Mouse (Mus musculus): ENCODE data around the gene Aox4.

- no peak for TF ChIP-seq GATA1 (IDR thresholded peaks at IDR 0.05; ENCODE audit: low read length)
- no peak for TF ChIP-seq TAL1 (IDR thresholded peaks at IDR 0.05; ENCODE audit: low read length)
Observed at GRCm38 (mm10) chr1:58212805-58213204, 2.6 kb downstream of the Aox4 start.

Data from erythroblast, embryonic 14.5 days (primary cell).